Mouse (Mus musculus) hindbrain, embryonic 16.5 days (tissue): ENCODE measurements around the gene Gjb5. TPM values are rescaled to one million over a fixed set of nuclear protein-coding genes. Genes with fewer than 3 reads are reported as not detected.

ENCODE experiments used
- ATAC-seq: fragments of 200-750 bp; cut with Nextera tagmentation; 2 replicates; pipeline ENCODE4 v1.8.0; 2017; ENCODE audit warnings: moderate TSS enrichment, moderate library complexity
- H3K27ac ChIP-seq: fragments of 300-500 bp; sonication (generic); 2 replicates; pipeline ENCODE4 v1.5.1; 2014; ENCODE audit warnings: low read depth, mild to moderate bottlenecking, control low read depth, low read length, moderate library complexity
- H3K27me3 ChIP-seq: fragments of 300-500 bp; sonication (generic); replicated peaks from 2 replicates; pipeline ENCODE4 v1.6.1; 2014; ENCODE audit warnings: low read length; ENCODE audit not compliant: control insufficient read depth, insufficient read depth
- H3K36me3 ChIP-seq: fragments of 300-500 bp; sonication (generic); 2 replicates; pipeline ENCODE4 v1.6.1; 2014; ENCODE audit warnings: mild to moderate bottlenecking, low read length, moderate library complexity, mixed read lengths; ENCODE audit not compliant: control insufficient read depth, insufficient read depth
- H3K4me1 ChIP-seq: fragments of 300-500 bp; sonication (generic); 2 replicates; pipeline ENCODE4 v1.6.1; 2014; ENCODE audit warnings: low read depth, low read length; ENCODE audit not compliant: control insufficient read depth, insufficient read depth
- H3K4me2 ChIP-seq: fragments of 300-500 bp; sonication (generic); 2 replicates; pipeline ENCODE4 v1.6.1; 2014; ENCODE audit warnings: mild to moderate bottlenecking, low read length, control low read depth, moderate library complexity
- H3K4me3 ChIP-seq: fragments of 300-500 bp; sonication (generic); 2 replicates; pipeline ENCODE4 v1.5.1; 2014; ENCODE audit warnings: mild to moderate bottlenecking, low read length, control low read depth, moderate library complexity
- H3K9ac ChIP-seq: fragments of 300-500 bp; sonication (generic); 2 replicates; pipeline ENCODE4 v1.6.1; 2014; ENCODE audit warnings: low read depth, mild to moderate bottlenecking, control low read depth, low read length, moderate library complexity
- H3K9me3 ChIP-seq: fragments of 300-500 bp; sonication (generic); 2 replicates; pipeline ENCODE4 v1.6.1; 2014; ENCODE audit warnings: mild to moderate bottlenecking, low read length, moderate library complexity; ENCODE audit not compliant: control insufficient read depth
- WGBS: fragments of 180-500 bp; shearing (Covaris S2); extraction: QIAGEN DNeasy Blood & Tissue Kit; methylation state at CpG from one replicate; pipeline ENCODE4 v1.1.7; 2014; 5-methylcytosine and 5-hydroxymethylcytosine counted together
- polyA plus RNA-seq: library from polyadenylated mRNA; unstranded; fragments of >200 nt; fragmentation: Nextera tagmentation; extraction: Ambion mirVana; gene quantifications from 2 replicates; pipeline ENCODE4 v1.2.1, GENCODE M21; 2015

Gene Gjb5
- polyA plus RNA-seq, 1 experiment from 2014 or later = 0.34 TPM

DNA sequence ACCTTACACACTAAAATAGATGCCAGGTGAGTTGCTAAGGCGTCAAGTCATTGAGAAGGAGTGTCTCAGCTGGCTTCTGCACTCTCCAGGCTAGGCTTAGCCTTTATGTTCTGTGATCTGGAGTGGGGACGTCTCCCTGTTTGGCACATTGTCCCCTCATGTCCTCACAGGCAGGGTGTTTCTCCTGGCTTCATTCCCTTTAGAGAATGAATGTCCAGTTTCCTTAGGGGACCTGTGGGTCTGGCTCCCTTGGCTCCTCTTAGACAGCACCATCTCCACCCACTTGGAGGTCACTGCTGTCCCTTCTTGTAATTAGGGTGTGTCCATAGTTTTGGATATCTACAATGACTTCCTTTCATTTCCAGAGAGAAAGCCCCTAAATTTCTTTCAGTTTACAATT is 51.1 kb downstream of the Gjb5 start:
- H3K9me3 ChIP-seq = no peaks in the 10 kb centered on the region
- no peak for ATAC-seq
- no peaks in the 10 kb centered on the region for H3K36me3 ChIP-seq
- no peak overlapping the region for H3K27ac ChIP-seq
- H3K4me2 ChIP-seq = no peak overlapping the region
- H3K9ac ChIP-seq = no peak overlapping the region
- no peak overlapping the region for H3K4me3 ChIP-seq
- WGBS = 62% methylated on average over 2 of the region's 2 CpGs
- H3K4me1 ChIP-seq = no peaks in the 10 kb centered on the region
- H3K27me3 ChIP-seq = no peaks in the 10 kb centered on the region

Other genes starting within 250 kb of the Gjb5 start
- 16.9 and 17.5 TPM in 2 replicates for gene Tmem35b, start 234.5 kb downstream of the Gjb5 start, polyA plus RNA-seq
- gene Dlgap3, start 189.0 kb downstream of the Gjb5 start, polyA plus RNA-seq = 21.0 and 22.3 TPM in 2 replicates
- 61.4 and 61.6 TPM in 2 replicates for gene Smim12, start 114.4 kb downstream of the Gjb5 start, polyA plus RNA-seq
- 20.4 and 26.1 TPM in 2 replicates for gene Gja4, start 44.1 kb downstream of the Gjb5 start, polyA plus RNA-seq
- gene Gjb3, start 27.3 kb downstream of the Gjb5 start, polyA plus RNA-seq = 0.15 and 0.19 TPM in 2 replicates
- gene Gjb4, start 4.1 kb downstream of the Gjb5 start, polyA plus RNA-seq = 0.14 TPM in 1 of 2 replicates, not detected in the other